Mouse (Mus musculus): Measurements from ENCODE around the gene Gstm1. TPM values are rescaled to one million over a fixed set of nuclear protein-coding genes. Genes with fewer than 3 reads are reported as not detected.
A peak's percentile ranks its signal among the peaks of the same experiment; 100 is the strongest.

The Gstm1 gene
- polyA plus RNA-seq, 1 experiment from 2014 or later: 265 TPM

DNA sequence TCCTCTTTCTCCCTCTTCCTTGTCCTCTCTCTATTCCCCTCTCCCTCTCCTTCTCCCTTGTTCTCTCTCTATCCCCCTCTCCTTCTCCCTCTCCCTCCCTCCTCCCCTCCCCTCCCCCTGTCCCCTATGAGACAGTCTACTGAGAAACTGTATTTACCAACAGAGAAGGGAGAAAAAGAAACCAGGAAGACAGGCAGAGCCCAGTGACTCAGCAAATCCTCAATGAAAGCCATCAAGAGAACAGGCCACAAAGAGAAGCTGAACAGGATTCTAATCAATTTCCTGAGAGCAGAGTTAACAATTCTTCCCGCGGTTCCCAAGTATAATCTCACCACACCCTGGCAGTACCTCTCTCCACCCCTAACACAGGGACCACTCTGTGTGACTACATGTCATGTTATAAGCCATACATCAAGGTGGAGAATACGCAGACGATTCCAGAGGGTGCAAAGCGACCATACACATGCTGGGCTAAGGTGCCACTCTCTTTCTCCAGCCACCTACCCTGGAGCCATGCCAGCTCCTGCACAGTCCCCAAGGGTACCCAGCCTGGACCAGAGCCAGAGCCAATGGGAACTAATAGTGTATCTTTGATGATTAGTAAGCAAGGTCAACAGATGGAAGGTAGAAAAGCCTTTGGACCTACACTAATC is 53.0 kb downstream of the Gstm1 start:
- ATAC-seq (ENCODE audit: low read depth) (peak; percentile 24; the same call in 1 of the 2 replicates), DNase-seq (peak; percentile 5)
- H3K4me3 ChIP-seq (replicated peaks): no peak overlapping the region
- no peaks in the 10 kb centered on the region for H3K36me3 ChIP-seq
- peaks cover 17% of the 10 kb centered on the region for H3K4me1 ChIP-seq (replicated peaks)
- H3K9me3 ChIP-seq (replicated peaks): no peaks in the 10 kb centered on the region
- H3K4me2 ChIP-seq: peak overlapping the region; percentile 6
- H3K27ac ChIP-seq: peak overlapping the region; percentile 2; the same call in 1 of the 2 replicates
- no peak overlapping the region for H3K9ac ChIP-seq
- H3K27me3 ChIP-seq: no peaks in the 10 kb centered on the region
- 33% methylated on average over 5 of the region's 5 CpGs for WGBS (ENCODE audit: insufficient replicate concordance)

DNA sequence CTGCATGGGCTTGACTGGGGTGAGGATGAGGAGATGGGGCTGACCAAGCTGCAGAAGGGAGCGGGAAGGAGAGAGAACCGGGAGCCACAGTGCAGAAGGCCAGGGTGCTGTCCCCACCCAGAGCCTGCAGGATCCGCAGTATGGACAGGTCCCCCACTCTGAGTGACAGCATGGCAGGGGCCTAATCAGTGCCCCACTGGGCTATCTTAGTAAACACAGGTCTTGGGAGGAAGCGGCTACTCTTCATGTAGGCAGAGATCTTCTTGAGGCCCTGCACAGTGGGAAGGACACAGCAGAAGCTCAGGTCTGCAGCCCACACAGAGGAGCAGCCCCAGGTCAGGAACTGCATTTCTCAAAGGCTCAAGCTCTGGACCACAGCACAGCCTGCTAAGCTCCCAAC is 53.7 kb downstream of the Gstm1 start:
- Histone ChIP-seq H3K9ac (peak overlapping the region; percentile 36; the same call in 1 of the 2 replicates), H3K27ac (peak overlapping the region; percentile 2; the same call in 1 of the 2 replicates), H3K4me2 (peak overlapping the region; percentile 6; the same call in 1 of the 2 replicates), H3K9me3 (replicated peaks) (no peaks in the 10 kb centered on the region), H3K27me3 (no peaks in the 10 kb centered on the region), H3K36me3 (no peaks in the 10 kb centered on the region), H3K4me3 (replicated peaks) (no peak overlapping the region), H3K4me1 (replicated peaks) (peaks cover 17% of the 10 kb centered on the region)
- peak; percentile 1 for DNase-seq
- ATAC-seq (ENCODE audit: low read depth): peak; percentile 64
- WGBS (ENCODE audit: insufficient replicate concordance): 21% methylated on average over 4 of the region's 4 CpGs

Other genes starting within 250 kb of the Gstm1 start
- not detected in 2 replicates for gene Eps8l3, start 140.7 kb downstream of the Gstm1 start, polyA plus RNA-seq (2015; fragmentation: Nextera tagmentation; extraction: Ambion mirVana)
- 148 and 158 TPM in 2 replicates for gene Gstm5, start 122.2 kb downstream of the Gstm1 start, polyA plus RNA-seq (2015; fragmentation: Nextera tagmentation; extraction: Ambion mirVana)
- 11.1 and 13.2 TPM in 2 replicates for gene Gstm7, start 86.2 kb downstream of the Gstm1 start, polyA plus RNA-seq (2015; fragmentation: Nextera tagmentation; extraction: Ambion mirVana)
- 9.0 and 12.0 TPM in 2 replicates for gene Gstm6, start 74.2 kb downstream of the Gstm1 start, polyA plus RNA-seq (2015; fragmentation: Nextera tagmentation; extraction: Ambion mirVana)
- 11.4 and 11.8 TPM in 2 replicates for gene Gstm3, start 48.7 kb downstream of the Gstm1 start, polyA plus RNA-seq (2015; fragmentation: Nextera tagmentation; extraction: Ambion mirVana)
- gene Gstm2, start 31.5 kb downstream of the Gstm1 start, polyA plus RNA-seq (2015; fragmentation: Nextera tagmentation; extraction: Ambion mirVana): 5.9 and 6.1 TPM in 2 replicates
- 17.9 and 19.6 TPM in 2 replicates for gene Gstm4, start 26.9 kb upstream of the Gstm1 start, polyA plus RNA-seq (2015; fragmentation: Nextera tagmentation; extraction: Ambion mirVana)
- gene Ampd2, start 68.7 kb upstream of the Gstm1 start, polyA plus RNA-seq (2015; fragmentation: Nextera tagmentation; extraction: Ambion mirVana): 46.0 and 48.2 TPM in 2 replicates
- 2.6 and 3.1 TPM in 2 replicates for gene Gnat2, start 74.8 kb upstream of the Gstm1 start, polyA plus RNA-seq (2015; fragmentation: Nextera tagmentation; extraction: Ambion mirVana)
- 67.8 and 83.4 TPM in 2 replicates for gene Gnai3, start 128.2 kb upstream of the Gstm1 start, polyA plus RNA-seq (2015; fragmentation: Nextera tagmentation; extraction: Ambion mirVana)
- not detected in 2 replicates for gene Gpr61, start 136.9 kb upstream of the Gstm1 start, polyA plus RNA-seq (2015; fragmentation: Nextera tagmentation; extraction: Ambion mirVana)
- gene Amigo1, start 168.4 kb upstream of the Gstm1 start, polyA plus RNA-seq (2015; fragmentation: Nextera tagmentation; extraction: Ambion mirVana): 0.35 and 0.51 TPM in 2 replicates
- gene Cyb561d1, start 183.2 kb upstream of the Gstm1 start, polyA plus RNA-seq (2015; fragmentation: Nextera tagmentation; extraction: Ambion mirVana): 1.7 and 2.0 TPM in 2 replicates
- gene Atxn7l2, start 193.0 kb upstream of the Gstm1 start, polyA plus RNA-seq (2015; fragmentation: Nextera tagmentation; extraction: Ambion mirVana): 3.1 and 3.3 TPM in 2 replicates
- 0.05 and 0.07 TPM in 2 replicates for gene Sypl2, start 208.7 kb upstream of the Gstm1 start, polyA plus RNA-seq (2015; fragmentation: Nextera tagmentation; extraction: Ambion mirVana)
- 224 and 238 TPM in 2 replicates for gene Psma5, start 239.0 kb upstream of the Gstm1 start, polyA plus RNA-seq (2015; fragmentation: Nextera tagmentation; extraction: Ambion mirVana)